Mouse (Mus musculus): ENCODE data around the gene Kif5c. TPM values are rescaled to one million over a fixed set of nuclear protein-coding genes. Genes with fewer than 3 reads are reported as not detected.

Kif5c gene
- polyA plus RNA-seq, 1 experiment from 2014 or later = 88.9 TPM

- no peaks in the 10 kb centered on the region for H3K9me3 ChIP-seq (ENCODE audit: control insufficient read depth, low read length)
- no peaks in the 10 kb centered on the region for H3K27me3 ChIP-seq (ENCODE audit: control insufficient read depth, insufficient read depth, low read length)
- H3K27ac ChIP-seq (ENCODE audit: low read depth, low read length) = no peak overlapping the region
- no peak for DNase-seq (ENCODE audit: low spot score)
- no peak overlapping the region for H3K4me2 ChIP-seq (ENCODE audit: low read depth, low read length, severe bottlenecking)
- H3K36me3 ChIP-seq (ENCODE audit: control insufficient read depth, insufficient read depth, low read length) = no peaks in the 10 kb centered on the region
- H3K4me3 ChIP-seq (ENCODE audit: low read depth, low read length) = no peak overlapping the region
- H3K4me1 ChIP-seq (replicated peaks; ENCODE audit: control insufficient read depth, insufficient read depth, low read length) = peaks cover 2% of the 10 kb centered on the region; the same call in 1 of the 2 replicates
- 42% methylated on average over 9 of the region's 9 CpGs for WGBS
- no peak overlapping the region for H3K9ac ChIP-seq (ENCODE audit: low read length)
- no peak for ATAC-seq (replicated peaks; ENCODE audit: low FRiP score)
Observed at GRCm38 (mm10) chr2:49690421-49690826, 71.3 kb downstream of the Kif5c start.

GRCm38 (mm10) chr2:49691441-49691840, 72.3 kb downstream of the Kif5c start:
- ATAC-seq (replicated peaks; ENCODE audit: low FRiP score) = 0 out of 2 replicates have a peak, but pooled peaks have one; percentile 4
- WGBS = 82% methylated on average over 5 of the region's 5 CpGs
- H3K4me2 ChIP-seq (ENCODE audit: low read depth, low read length, severe bottlenecking) = no peak overlapping the region
- no peaks in the 10 kb centered on the region for H3K9me3 ChIP-seq (ENCODE audit: control insufficient read depth, low read length)
- H3K36me3 ChIP-seq (ENCODE audit: control insufficient read depth, insufficient read depth, low read length) = no peaks in the 10 kb centered on the region
- H3K27me3 ChIP-seq (ENCODE audit: control insufficient read depth, insufficient read depth, low read length) = no peaks in the 10 kb centered on the region
- H3K4me1 ChIP-seq (replicated peaks; ENCODE audit: control insufficient read depth, insufficient read depth, low read length) = peaks cover 2% of the 10 kb centered on the region; the same call in 1 of the 2 replicates
- no peak overlapping the region for H3K27ac ChIP-seq (ENCODE audit: low read depth, low read length)
- no peak overlapping the region for H3K9ac ChIP-seq (ENCODE audit: low read length)
- no peak for DNase-seq (ENCODE audit: low spot score)
- no peak overlapping the region for H3K4me3 ChIP-seq (ENCODE audit: low read depth, low read length)

GRCm38 (mm10) chr2:49694727-49695126, 75.6 kb downstream of the Kif5c start:
- Histone ChIP-seq H3K27ac (ENCODE audit: low read depth, low read length) (no peak overlapping the region), H3K36me3 (ENCODE audit: control insufficient read depth, insufficient read depth, low read length) (no peaks in the 10 kb centered on the region)
- no peak for ATAC-seq (replicated peaks; ENCODE audit: low FRiP score)

GRCm38 (mm10) chr2:49695461-49695860, 76.4 kb downstream of the Kif5c start:
- Histone ChIP-seq H3K9ac (ENCODE audit: low read length) (no peak overlapping the region), H3K4me2 (ENCODE audit: low read depth, low read length, severe bottlenecking) (no peak overlapping the region), H3K27me3 (ENCODE audit: control insufficient read depth, insufficient read depth, low read length) (no peaks in the 10 kb centered on the region), H3K4me1 (replicated peaks; ENCODE audit: control insufficient read depth, insufficient read depth, low read length) (peaks cover 2% of the 10 kb centered on the region; the same call in 1 of the 2 replicates), H3K36me3 (ENCODE audit: control insufficient read depth, insufficient read depth, low read length) (no peaks in the 10 kb centered on the region), H3K4me3 (ENCODE audit: low read depth, low read length) (no peak overlapping the region), H3K27ac (ENCODE audit: low read depth, low read length) (no peak overlapping the region), H3K9me3 (ENCODE audit: control insufficient read depth, low read length) (no peaks in the 10 kb centered on the region)
- 85% methylated on average over 3 of the region's 3 CpGs for WGBS
- ATAC-seq (replicated peaks; ENCODE audit: low FRiP score) = no peak
- DNase-seq (ENCODE audit: low spot score) = no peak

More at GRCm38 (mm10) chr2:49694727-49695126, 75.6 kb downstream of the Kif5c start:
- DNase-seq (ENCODE audit: low spot score) = no peak
- no peak overlapping the region for H3K9ac ChIP-seq (ENCODE audit: low read length)
- no peak overlapping the region for H3K4me2 ChIP-seq (ENCODE audit: low read depth, low read length, severe bottlenecking)
- no peaks in the 10 kb centered on the region for H3K9me3 ChIP-seq (ENCODE audit: control insufficient read depth, low read length)
- H3K4me3 ChIP-seq (ENCODE audit: low read depth, low read length) = no peak overlapping the region
- H3K4me1 ChIP-seq (replicated peaks; ENCODE audit: control insufficient read depth, insufficient read depth, low read length) = peaks cover 2% of the 10 kb centered on the region; the same call in 1 of the 2 replicates
- 65% methylated on average over 10 of the region's 10 CpGs for WGBS
- no peaks in the 10 kb centered on the region for H3K27me3 ChIP-seq (ENCODE audit: control insufficient read depth, insufficient read depth, low read length)

- WGBS = 91% methylated on average over 5 of the region's 5 CpGs
- H3K4me1 ChIP-seq (replicated peaks; ENCODE audit: control insufficient read depth, insufficient read depth, low read length) = no peaks in the 10 kb centered on the region; the same call in 1 of the 2 replicates
- H3K4me2 ChIP-seq (ENCODE audit: low read depth, low read length, severe bottlenecking) = no peak overlapping the region
- no peaks in the 10 kb centered on the region for H3K27me3 ChIP-seq (ENCODE audit: control insufficient read depth, insufficient read depth, low read length)
- peaks cover 2% of the 10 kb centered on the region; the same call in 1 of the 2 replicates for H3K36me3 ChIP-seq (ENCODE audit: control insufficient read depth, insufficient read depth, low read length)
- no peak overlapping the region for H3K4me3 ChIP-seq (ENCODE audit: low read depth, low read length)
- H3K9ac ChIP-seq (ENCODE audit: low read length) = no peak overlapping the region
- no peak for DNase-seq (ENCODE audit: low spot score)
- no peaks in the 10 kb centered on the region for H3K9me3 ChIP-seq (ENCODE audit: control insufficient read depth, low read length)
- H3K27ac ChIP-seq (ENCODE audit: low read depth, low read length) = no peak overlapping the region
- ATAC-seq (replicated peaks; ENCODE audit: low FRiP score) = no peak
Observed at GRCm38 (mm10) chr2:49698851-49699250, 79.8 kb downstream of the Kif5c start.

- ATAC-seq (replicated peaks; ENCODE audit: low FRiP score) = no peak
- no peak overlapping the region for H3K27ac ChIP-seq (ENCODE audit: low read depth, low read length)
Observed at GRCm38 (mm10) chr2:49700176-49700971, 81.3 kb downstream of the Kif5c start.

GRCm38 (mm10) chr2:49710223-49710622, 91.1 kb downstream of the Kif5c start:
- Histone ChIP-seq H3K27ac (ENCODE audit: low read depth, low read length) (no peak overlapping the region), H3K36me3 (ENCODE audit: control insufficient read depth, insufficient read depth, low read length) (no peaks in the 10 kb centered on the region)
- ATAC-seq (replicated peaks; ENCODE audit: low FRiP score) = no peak

More at GRCm38 (mm10) chr2:49700176-49700971, 81.3 kb downstream of the Kif5c start:
- Histone ChIP-seq H3K27me3 (ENCODE audit: control insufficient read depth, insufficient read depth, low read length) (no peaks in the 10 kb centered on the region), H3K4me3 (ENCODE audit: low read depth, low read length) (no peak overlapping the region), H3K4me2 (ENCODE audit: low read depth, low read length, severe bottlenecking) (no peak overlapping the region), H3K4me1 (replicated peaks; ENCODE audit: control insufficient read depth, insufficient read depth, low read length) (no peaks in the 10 kb centered on the region), H3K36me3 (ENCODE audit: control insufficient read depth, insufficient read depth, low read length) (peaks cover 2% of the 10 kb centered on the region; the same call in 1 of the 2 replicates), H3K9ac (ENCODE audit: low read length) (no peak overlapping the region), H3K9me3 (ENCODE audit: control insufficient read depth, low read length) (no peaks in the 10 kb centered on the region)
- WGBS = 93% methylated on average over 22 of the region's 22 CpGs
- no peak for DNase-seq (ENCODE audit: low spot score)

GRCm38 (mm10) chr2:49711693-49712092, 92.6 kb downstream of the Kif5c start:
- H3K9ac ChIP-seq (ENCODE audit: low read length) = no peak overlapping the region
- no peaks in the 10 kb centered on the region for H3K27me3 ChIP-seq (ENCODE audit: control insufficient read depth, insufficient read depth, low read length)
- H3K4me3 ChIP-seq (ENCODE audit: low read depth, low read length) = no peak overlapping the region
- H3K4me1 ChIP-seq (replicated peaks; ENCODE audit: control insufficient read depth, insufficient read depth, low read length) = no peaks in the 10 kb centered on the region; the same call in 1 of the 2 replicates
- H3K4me2 ChIP-seq (ENCODE audit: low read depth, low read length, severe bottlenecking) = no peak overlapping the region
- H3K9me3 ChIP-seq (ENCODE audit: control insufficient read depth, low read length) = no peaks in the 10 kb centered on the region
- no peak overlapping the region for H3K27ac ChIP-seq (ENCODE audit: low read depth, low read length)
- H3K36me3 ChIP-seq (ENCODE audit: control insufficient read depth, insufficient read depth, low read length) = no peaks in the 10 kb centered on the region
- 84% methylated on average over 6 of the region's 6 CpGs for WGBS
- no peak for DNase-seq (ENCODE audit: low spot score)
- no peak for ATAC-seq (replicated peaks; ENCODE audit: low FRiP score)

More at GRCm38 (mm10) chr2:49710223-49710622, 91.1 kb downstream of the Kif5c start:
- 84% methylated on average over 3 of the region's 3 CpGs for WGBS
- Histone ChIP-seq H3K4me3 (ENCODE audit: low read depth, low read length) (no peak overlapping the region), H3K4me1 (replicated peaks; ENCODE audit: control insufficient read depth, insufficient read depth, low read length) (no peaks in the 10 kb centered on the region; the same call in 1 of the 2 replicates), H3K4me2 (ENCODE audit: low read depth, low read length, severe bottlenecking) (no peak overlapping the region), H3K27me3 (ENCODE audit: control insufficient read depth, insufficient read depth, low read length) (no peaks in the 10 kb centered on the region), H3K9ac (ENCODE audit: low read length) (no peak overlapping the region), H3K9me3 (ENCODE audit: control insufficient read depth, low read length) (no peaks in the 10 kb centered on the region)
- no peak for DNase-seq (ENCODE audit: low spot score)
